Mouse (Mus musculus) megakaryocyte progenitor cell, adult 5-6 weeks (primary cell): ENCODE data around the gene Socs5. TPM values are rescaled to one million over a fixed set of nuclear protein-coding genes. Genes with fewer than 3 reads are reported as not detected.

Experiments
- ATAC-seq: replicated peaks from 2 replicates; pipeline ENCODE4 v1.8.0; 2016; ENCODE audit warnings: mild to moderate bottlenecking, moderate TSS enrichment, inconsistent platforms; ENCODE audit not compliant: poor library complexity
- total RNA-seq, 2 experiments: library from RNA; stranded (forward) in 1 of 2; stranded (reverse) in 1 of 2; fragments of 157-497, 149-512 nt in 1 of 2; fragments of 200-1000 nt in 1 of 2; gene quantifications; 2 replicates each; pipeline versions ENCODE4 v1.2.3 to v1.2.4; 2015 to 2017

Gene Socs5
- total RNA-seq, 2 experiments from 2014 or later: 4.2 to 5.1 TPM

DNA sequence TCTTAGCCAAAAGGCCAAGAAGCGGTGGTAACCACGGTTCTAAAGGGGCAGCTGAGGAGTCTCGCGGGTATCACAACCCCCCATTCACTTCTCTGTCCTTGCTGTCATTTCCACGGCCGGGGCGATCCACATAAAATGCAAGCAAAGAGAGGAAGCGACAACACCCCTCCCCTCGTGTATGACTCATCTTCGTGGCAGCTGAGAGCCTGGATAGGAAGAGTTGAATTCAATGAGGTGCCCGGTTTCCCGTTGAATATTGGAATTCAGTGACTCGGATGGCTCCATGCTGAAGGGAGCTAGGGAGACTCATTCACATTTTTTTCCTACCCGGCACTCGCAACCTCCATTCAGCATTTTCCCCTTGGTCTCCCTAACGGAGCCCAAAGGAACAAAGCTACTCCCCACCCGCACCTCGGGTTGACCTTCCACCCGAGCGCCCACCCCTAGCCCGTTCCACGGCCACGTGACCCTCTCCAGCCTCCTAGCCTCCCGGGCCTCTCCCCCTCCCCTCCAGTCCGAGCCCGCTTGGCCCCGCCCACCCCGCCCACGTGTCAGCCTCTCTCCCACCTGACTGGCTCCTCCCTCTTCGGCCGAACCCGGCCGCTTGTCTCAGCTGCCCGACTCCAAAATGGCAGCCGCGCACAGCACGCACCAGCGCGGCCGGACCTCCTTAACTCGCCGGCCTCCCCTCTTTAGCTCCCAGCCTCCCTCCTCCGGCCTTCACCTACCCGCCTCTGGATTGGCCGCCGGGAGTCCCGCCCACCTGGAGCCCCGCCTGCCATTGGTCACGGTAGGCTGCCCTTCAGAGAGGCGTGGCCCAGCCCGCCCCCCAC lies 572 bp upstream of the Socs5 start:
- peak; percentile 91 for ATAC-seq

DNA sequence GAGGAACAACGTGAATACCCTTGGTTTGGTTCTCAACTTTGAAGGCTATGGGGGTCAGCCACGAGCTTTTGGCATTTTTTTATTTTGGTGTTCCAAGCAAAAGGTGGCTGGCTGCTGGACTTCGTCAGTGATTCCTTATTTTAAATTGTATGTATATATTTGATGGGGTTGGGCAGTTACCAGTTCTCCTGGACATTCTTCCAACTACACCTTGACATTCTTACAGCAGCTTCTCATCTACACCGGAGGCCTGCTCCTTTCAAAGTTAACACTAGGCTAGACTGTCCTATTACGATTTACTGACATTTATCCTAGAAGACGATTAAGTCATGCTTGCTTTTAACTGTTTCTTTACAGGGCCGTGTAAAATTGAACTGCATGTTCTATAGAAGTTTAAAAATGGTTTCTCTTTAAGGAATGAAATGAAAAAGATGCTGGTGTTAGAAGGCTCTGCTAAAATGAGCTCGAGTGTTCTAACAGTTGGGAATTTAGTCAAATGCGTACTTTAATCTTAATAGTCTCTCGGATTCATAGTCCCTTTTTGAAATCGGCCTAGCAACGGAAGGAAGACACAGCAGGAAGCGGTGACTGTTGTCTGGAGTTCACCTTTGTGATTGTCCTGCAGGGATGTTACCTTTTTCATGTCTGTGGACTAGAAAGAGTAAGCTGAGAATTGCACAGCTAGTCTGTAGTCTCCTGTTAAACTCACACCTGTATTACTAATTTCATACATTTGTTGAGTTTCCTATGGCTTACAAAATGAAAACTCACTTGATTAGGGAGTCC lies 1.2 kb downstream of the Socs5 start:
- no peak for ATAC-seq

DNA sequence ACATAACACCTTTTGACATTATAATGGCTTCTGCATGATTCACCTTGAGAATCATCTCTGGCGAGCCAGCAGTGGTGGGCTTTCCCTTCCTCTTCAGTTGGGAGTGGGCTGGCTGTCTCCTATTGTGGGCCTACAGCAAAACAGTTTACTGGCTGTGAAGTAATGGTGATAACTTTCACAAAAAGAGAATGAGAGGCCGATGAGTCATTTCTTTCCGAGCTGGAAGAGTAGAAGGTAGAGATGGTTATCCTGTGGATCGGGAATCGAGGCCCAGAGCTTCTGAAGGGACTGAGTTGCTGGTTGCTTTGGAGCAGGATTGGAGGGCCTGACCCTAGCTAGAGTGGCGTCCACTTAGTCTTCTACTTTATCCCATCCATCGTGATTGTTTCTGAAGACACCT lies 2.0 kb downstream of the Socs5 start:
- ATAC-seq: no peak

DNA sequence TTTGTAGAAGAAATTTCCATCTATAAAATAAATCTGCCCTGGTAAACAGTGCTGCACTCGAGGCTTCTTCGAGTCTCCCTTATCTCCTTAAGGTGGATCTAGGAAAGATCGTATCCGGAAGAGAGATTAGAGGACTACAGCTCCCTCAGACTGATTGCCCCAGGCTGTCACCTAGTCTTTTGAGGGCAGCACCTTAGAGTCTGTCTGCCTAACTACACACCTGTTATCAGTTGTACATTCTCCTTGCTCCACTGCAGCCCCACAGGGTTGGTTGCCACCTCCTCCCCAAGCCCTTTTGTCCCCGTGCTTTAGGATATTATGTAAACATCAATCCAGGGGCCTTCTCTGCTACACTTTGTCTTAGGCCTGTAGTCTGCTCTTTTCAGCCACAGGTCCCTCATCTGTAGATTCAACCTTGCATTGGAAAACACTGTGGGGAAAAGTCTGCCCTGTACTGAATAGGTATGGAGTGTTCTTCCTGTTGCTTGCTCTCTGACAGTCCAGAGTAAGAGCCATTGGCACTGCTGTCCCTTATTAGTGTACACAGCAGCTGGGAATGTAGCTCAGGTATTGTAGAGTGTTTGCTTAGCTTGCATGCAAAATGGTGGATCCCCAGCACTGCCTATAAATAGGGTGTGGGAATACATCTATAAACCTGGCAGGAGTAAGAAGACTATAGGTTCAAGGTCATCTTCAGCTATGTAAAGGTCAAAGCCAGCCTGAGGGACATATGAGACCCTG lies 5.5 kb downstream of the Socs5 start:
- ATAC-seq: no peak

DNA sequence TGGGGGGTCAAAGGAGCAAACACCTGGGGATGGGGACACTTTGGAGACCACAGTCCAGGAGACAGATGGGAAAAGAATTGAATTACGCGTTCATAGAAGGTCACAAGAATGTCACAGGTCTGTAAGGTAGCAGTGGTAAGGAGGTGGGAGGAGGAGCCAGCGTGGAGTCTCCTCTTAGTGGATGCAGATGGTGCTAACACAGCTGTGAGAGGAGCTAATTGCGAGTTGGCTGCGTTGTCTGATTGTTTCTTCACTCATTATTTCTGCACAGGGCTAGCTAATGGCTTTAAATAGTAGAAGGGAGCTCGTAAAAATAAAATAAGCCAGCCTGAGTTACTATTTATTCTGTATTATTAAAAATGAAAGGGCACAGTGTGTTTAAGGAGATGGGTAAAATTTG lies 8.1 kb downstream of the Socs5 start:
- ATAC-seq: no peak

DNA sequence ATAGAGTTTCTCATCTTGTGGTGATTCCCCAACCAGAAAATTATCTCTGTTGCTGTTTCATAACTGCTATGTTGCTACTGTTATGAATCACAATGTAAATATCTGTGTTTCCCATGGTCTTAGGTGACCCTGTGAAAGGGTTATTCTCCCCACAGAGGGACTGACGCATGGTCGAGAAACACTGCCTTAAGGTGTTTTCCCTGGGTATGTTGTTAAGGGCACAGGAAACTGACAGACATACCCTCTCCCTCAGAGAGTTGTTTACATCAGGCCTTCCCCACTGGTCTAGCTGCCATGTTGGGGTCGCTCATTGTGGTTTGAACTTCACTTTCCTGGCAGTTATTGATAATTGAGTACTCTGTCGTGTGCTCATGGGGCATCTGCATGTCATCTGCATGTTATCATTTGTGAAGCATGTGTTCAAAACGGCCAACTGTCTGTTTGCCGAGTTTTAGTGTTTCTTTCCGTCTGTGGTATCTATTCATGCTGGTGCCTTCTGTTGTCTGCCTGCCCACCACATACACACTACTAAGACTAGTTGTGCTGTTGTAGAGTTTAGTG lies 11.6 kb downstream of the Socs5 start:
- ATAC-seq: peak; percentile 85

DNA sequence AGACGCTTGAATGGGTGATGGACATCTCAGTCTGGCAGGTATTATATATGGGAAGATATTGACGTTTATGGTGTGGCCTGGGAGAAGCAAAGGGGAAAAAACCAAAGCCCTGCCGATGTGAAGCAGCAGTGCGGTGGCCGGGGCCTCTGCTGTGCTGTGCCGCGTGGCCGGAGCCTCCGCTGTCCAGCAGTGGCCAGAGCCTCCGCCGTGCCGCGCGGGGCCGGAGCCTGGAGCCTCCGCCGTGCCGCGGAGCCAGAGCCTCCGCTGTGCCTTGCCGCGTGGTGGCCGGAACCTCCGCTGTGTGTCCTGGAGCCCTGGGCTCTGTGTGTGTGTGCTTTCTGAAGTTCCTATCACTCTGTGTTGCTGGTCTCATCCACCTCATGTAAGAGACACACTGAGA lies 17.9 kb downstream of the Socs5 start:
- no peak for ATAC-seq

DNA sequence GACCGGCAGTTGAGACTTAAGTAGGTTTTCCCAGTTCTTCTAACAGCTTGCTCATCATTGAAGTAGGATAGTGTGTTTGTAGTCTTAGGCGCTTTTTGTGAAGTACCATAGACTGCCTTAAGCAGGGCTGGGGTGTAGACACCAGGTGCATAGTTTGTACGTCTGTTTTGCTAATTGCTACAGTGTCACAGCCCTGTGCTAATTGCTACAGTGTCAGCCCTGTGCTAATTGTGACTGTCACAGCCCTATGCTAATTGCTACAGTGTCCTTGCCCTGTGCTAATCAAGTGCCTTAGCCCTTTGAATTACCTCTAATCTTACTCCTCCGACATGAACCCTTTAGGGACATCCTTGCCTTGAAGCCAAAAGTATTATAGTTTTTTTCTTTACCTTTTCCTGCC lies 24.8 kb downstream of the Socs5 start:
- no peak for ATAC-seq

DNA sequence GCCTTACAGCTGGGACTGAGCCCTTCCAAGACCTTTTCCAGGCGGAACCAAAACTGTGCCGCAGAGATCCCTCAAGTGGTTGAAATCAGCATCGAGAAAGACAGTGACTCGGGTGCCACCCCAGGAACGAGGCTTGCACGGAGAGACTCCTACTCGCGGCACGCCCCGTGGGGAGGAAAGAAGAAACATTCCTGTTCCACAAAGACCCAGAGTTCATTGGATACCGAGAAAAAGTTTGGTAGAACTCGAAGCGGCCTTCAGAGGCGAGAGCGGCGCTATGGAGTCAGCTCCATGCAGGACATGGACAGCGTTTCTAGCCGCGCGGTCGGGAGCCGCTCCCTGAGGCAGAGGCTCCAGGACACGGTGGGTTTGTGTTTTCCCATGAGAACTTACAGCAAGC lies 26.3 kb downstream of the Socs5 start:
- ATAC-seq: no peak

DNA sequence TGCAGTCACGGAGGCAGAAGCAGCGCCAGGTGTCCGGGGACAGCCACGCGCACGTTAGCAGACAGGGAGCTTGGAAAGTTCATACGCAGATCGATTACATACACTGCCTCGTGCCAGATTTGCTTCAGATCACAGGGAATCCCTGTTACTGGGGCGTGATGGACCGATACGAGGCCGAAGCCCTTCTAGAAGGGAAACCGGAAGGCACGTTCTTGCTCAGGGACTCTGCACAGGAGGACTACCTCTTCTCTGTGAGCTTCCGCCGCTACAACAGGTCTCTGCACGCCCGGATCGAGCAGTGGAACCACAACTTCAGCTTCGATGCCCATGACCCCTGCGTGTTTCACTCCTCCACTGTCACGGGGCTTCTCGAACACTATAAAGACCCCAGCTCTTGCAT lies 27.2 kb downstream of the Socs5 start:
- ATAC-seq: no peak

DNA sequence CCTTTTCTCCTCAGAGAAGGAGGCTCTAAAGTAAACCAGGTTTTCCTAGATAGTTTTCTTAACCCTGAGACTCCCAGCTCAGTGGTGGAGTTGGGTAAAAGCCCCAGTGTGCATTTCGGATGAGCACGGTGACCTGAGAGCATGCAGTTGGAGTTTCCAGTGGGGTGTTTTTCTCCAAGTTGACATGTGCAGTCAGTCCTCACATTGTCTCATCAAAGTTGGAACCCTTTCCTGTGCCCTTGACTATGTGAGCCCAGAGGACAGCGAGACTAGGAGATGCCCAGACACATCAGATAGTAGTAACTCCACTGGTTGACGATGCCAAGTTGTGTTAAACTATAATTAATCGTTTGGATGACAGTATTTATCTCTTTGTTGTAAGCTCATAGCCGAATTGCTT lies 28.3 kb downstream of the Socs5 start:
- ATAC-seq: no peak

DNA sequence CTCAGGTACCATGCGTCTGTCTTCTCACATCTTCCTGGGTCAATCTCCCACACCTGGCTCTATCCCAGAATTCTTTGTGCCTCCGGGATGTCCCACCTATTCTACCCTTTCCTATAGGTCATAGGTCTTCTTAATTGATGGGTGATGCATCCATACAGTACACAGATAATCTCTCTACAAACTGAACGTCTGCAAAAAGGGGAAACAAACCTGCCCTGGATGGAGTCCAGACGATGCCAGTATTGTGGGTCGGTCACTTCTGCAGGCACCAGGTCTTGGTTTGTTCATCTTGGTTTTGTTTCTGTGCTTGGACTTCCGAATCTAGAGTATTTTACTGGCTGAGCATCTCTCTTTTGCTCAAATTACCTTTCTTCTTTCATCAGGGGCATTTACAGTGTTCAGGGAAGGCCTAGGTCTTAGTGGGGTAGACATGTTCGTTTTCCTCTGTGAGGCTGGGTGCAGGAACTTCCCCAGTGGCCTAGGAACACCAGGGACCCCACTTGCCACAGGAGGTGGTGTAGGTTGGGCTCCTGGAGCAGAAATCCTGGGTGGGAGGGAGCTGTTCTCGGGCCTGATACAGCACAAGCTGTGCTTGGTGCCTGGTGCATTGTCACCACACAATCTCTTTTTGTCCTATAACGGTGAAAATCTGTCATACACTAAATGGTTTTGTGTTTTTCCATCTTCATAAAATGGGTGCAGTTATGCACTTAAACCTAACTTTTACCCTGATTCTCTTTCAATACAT lies 33.9 kb downstream of the Socs5 start:
- ATAC-seq: no peak

DNA sequence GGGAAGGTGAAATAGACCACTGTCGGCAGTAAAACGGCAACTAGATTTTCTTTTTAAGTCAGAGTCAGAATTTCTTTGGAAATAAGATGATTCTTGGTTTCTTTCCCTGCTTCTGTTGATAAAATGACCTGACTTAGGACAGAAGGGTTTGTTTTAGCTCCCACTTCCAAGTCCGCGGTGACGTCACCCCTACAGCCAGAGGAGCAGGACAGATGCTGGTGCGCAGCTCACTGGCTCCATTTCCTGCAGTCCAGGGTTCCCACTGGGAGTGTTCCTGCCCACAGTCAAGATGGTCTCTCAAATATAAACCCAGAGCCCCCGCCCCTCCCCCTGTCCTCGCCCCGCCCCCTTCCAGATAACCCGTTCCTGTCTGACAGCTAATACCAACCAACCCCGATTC lies 34.8 kb downstream of the Socs5 start:
- ATAC-seq: peak; percentile 18; the same call in 1 of the 2 replicates

DNA sequence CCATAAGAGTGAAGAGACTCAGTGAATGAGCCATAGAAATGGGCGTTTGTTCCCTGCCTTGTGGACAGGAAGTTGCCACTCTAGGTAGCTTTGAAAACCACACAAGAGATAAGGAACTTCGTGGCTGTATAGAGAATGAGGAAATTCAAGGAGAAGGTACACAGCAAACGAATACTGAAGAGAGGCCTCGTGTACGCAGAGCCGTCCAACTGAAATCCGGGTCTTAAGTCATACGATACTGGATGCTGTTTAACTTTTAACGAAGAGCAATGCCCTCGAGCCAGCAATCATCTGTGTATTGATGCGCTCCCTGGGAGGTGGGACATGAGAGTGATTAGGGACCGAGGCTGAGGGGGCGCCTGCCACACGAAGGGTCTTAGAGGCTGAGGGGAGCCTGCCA lies 35.7 kb downstream of the Socs5 start:
- ATAC-seq: peak; percentile 80

DNA sequence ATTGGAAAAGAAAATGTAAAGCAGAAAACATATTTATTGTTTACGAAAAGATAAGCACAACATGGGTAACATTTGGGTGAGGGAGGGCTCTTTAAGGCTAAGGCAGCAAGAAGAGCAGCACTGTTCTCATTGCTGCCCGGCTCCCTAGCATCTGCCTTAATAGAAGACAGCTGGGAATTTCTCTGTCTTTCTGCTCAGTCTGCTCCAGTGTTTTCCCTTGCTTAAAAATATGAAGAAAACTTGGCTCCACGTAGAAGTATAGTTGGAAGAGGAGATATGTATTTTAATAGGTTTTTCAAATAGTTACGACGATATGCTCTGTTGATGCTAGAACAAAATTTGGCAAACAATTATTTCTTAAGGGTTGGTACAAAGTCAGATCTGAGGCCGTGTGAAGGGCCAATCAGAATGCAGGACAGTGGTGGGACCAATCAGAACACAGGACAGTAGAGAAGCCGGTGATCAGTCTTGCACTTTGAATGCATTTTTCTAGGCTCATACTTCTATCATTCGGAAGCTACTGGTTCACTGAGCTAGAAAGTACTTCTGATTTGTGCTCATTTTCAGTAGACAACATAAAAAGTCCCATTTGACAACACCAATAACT lies 39.0 kb downstream of the Socs5 start:
- ATAC-seq: no peak

DNA sequence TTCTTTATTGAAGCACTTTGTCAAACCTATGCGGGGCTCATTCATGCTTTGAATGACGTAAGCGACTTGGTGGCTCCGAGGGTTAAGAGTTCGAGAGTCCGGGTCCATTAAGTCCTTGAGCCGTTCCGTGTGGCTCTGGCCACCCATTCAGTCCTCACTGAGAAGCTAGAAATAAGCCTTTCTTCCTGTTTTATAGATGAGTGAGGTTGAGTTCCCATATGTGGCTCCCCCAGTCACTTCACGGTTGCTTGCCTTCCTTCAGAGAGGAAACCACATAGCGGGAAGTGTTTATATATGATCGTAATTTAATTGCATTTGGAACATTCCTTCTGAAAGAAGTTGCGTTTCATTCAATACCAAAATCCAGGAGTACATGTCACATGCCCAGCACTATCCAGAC lies 42.3 kb downstream of the Socs5 start:
- peak; percentile 65 for ATAC-seq

DNA sequence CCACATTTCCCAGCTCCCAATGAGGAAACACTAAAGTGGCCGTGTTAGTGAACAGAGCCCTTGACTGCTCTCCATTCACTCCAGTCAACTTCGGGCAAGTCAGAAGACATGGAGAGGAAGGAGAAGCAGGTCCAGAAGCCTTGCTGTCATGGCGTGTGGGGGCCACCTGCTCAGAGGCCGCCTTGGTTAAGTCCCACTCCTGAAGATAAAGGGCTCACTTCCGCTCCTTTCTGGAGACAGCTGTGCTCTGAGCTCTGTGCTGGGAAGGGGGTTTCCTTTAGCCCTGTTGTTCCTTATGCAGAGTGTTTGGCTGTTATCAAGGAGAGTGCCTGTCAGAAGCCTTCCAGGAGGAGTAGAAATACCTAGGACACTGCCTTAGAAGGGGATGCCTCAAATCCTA lies 45.5 kb downstream of the Socs5 start:
- peak; percentile 62 for ATAC-seq

DNA sequence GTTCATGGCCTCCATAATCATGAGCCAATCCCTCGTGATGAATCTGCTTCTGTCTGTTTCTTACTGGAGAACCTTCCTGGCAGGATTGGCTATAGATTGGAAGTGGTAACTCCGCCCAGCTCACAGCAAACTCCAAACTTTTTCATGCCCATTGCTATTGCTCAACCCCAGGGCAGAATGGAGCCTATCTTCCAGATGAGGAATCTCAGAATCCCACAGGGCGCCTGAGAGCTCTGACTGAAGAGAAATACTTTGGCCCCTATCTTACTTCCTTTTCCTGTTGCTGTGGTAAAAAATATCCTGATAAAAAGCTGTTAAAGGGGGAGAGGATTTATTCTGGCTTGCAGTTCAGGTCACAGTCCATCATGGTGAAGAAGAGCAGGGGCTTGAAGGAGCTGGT lies 48.2 kb downstream of the Socs5 start:
- no peak for ATAC-seq

DNA sequence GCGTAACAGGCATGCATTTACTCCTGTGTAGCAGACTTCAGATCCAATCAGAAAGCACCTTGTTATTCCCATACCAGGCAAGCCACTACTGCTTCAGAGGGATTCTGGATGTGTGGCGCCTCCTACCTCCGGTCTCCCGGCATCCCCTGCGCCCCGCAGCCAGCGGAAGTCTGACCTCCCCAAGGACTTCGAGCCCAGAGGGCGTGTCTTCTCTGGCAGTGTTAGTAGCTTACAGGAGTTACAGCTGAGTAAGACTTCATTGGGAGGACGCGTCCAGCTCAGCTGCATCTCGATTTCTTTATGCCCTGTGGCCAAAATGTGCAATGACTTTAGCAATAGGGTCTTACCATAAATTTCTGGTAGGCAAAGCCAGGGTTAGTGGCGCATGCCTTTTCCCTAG lies 50.3 kb downstream of the Socs5 start:
- no peak for ATAC-seq

DNA sequence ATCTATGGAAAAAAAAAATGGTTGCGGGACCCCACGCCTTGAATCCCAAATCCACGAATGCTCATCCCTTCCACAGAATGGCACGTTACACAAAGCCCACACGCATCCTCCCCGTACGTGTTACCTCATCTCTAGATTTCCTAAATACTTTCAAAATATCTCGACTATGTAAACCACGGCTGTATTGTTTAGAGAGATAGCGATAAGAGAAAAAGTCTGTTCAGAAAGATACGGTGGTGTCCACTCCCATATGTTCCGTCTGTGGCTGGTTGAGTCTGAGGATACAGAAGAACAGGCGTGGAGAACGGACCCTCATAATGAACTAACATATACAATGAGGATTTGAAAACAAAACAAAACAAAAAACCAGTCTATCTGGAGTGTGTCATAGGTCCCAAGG lies 51.1 kb downstream of the Socs5 start:
- peak; percentile 59; the same call in 1 of the 2 replicates for ATAC-seq
